Mouse (Mus musculus) layer of hippocampus, postnatal 10 days (tissue): ENCODE measurements at regions not wholly inside any gene's neighbourhood (a gene's known extent, or its start where the extent isn't known, plus 50 kb on each side); places are given as distances from the start of the nearest gene placed in this dataset.

Experiments used
- DNase-seq, 2 experiments: peaks; one replicate each; pipeline ENCODE4 v3.0.0; 2021; ENCODE audit warnings: low spot score in 2 of 2

- no peak for DNase-seq
Observed at GRCm38 (mm10) chr12:46138646-46139045, 680.1 kb downstream of the Nova1 start.

GRCm38 (mm10) chr12:46125867-46126266, 692.9 kb downstream of the Nova1 start:
- DNase-seq: no peak

GRCm38 (mm10) chr12:46111352-46111751, 707.4 kb downstream of the Nova1 start:
- no peak for DNase-seq

GRCm38 (mm10) chr12:46083356-46083755, 735.4 kb downstream of the Nova1 start:
- DNase-seq: no peak

DNA sequence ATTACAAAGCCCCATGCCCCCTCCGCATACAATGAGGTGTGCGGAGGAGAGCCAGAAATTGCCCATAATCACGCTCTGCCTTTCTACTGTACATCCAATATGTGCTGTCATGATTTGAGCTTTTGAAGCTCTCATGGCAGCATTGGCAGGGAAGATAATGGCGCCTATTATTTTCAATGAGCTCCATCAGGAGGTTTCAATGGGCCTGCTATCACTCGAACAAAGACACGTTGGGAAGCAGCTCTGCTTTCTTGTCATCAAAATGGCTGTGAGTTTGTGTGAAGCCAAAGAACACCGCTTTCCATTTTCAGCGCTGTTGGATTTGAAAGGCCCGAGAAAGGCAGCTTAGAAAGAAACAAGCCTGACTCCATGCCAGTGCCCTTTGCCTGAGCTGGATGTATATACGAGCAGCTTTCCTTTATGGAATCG, 742.9 kb downstream of the Nova1 start:
- DNase-seq: peak in 1 of 2 experiments; percentile 18

DNA sequence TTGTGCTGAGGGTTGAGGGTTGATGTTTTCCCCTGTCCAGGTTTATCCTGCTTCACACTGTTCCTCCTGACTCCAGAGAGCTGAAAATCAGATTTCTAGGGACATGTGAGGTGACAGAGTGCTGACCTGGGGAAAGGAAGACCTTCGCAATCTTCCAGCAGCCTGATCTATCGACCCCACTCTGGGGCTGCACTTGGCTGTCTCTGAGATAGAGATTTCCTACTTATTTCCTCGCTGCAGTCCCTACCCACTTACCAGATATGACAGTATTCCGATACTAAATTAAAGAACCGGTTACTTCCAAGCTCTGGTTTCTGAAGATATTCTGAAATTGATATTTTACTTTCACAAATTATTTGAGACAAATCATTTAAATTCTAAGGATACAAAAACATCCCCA, 743.4 kb downstream of the Nova1 start:
- peak in 1 of 2 experiments; percentile 10 for DNase-seq

GRCm38 (mm10) chr12:46066896-46067295, 751.8 kb downstream of the Nova1 start:
- no peak for DNase-seq

DNA sequence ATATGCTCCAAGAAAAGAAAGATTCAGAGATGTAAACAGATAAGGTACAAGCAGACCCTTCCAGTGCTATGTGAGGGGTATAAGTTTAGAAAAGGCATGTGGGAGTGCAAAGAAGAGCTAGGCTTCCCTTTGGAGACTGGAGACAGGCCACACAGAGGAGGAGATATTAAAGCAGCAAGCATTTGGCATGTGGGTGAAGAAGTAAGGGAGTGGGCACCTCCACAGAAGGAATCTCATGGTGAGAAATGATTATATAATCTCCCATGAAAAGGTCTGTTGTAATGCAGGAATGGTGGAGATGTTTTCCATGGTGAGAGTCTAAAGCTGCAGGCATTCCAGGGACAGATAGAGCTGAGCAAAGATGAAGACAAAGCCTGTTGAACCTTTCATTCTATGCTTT, 778.1 kb downstream of the Nova1 start:
- no peak for DNase-seq

DNA sequence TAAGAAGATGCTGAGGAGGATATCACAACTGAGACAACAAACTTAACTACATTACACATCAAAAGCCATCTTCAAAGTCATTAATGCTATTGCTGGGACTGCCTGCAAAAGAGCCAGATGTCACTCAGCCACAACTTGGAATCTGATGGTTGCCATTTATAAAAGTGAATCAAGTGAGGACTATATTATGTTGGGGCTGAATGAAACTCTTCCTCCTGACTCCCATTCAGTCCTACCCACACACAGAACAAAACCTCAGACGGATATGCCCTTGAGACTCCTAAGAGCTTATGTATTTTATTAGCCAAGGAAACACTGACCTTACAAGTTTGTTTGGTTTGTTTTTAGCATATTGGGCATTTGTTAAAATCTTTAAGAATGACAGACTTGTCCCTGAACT, 778.5 kb downstream of the Nova1 start:
- DNase-seq: no peak

- no peak for DNase-seq
Observed at GRCm38 (mm10) chr12:46036540-46037094, 782.1 kb downstream of the Nova1 start.

- DNase-seq: no peak
Observed at GRCm38 (mm10) chr12:46025266-46025665, 793.5 kb downstream of the Nova1 start.

- no peak for DNase-seq
Observed at GRCm38 (mm10) chr12:46021546-46021910, 797.2 kb downstream of the Nova1 start.

GRCm38 (mm10) chr12:46020835-46021545, 797.7 kb downstream of the Nova1 start:
- DNase-seq: no peak

- DNase-seq: no peak
Observed at GRCm38 (mm10) chr12:45977691-45978414, 840.9 kb downstream of the Nova1 start.

DNA sequence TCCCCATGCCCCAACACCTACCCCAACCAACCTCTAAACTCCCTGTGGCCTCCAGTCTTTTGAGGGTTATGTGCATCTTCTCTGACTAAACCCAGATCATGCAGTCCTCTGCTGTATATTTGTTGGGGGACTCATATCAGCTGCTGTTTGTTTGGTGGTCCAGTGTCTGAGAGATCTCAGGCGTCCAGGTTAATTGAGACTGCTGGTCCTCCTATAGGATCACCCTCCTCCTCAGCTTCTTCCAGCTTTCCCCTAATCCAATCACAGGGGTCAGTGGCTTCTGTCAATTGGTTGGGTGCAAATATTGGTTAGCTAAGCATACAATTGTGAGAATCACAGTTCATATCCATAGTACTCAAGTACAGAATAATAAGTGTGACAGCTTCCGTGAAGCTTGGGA, 842.9 kb downstream of the Nova1 start:
- DNase-seq: no peak

DNA sequence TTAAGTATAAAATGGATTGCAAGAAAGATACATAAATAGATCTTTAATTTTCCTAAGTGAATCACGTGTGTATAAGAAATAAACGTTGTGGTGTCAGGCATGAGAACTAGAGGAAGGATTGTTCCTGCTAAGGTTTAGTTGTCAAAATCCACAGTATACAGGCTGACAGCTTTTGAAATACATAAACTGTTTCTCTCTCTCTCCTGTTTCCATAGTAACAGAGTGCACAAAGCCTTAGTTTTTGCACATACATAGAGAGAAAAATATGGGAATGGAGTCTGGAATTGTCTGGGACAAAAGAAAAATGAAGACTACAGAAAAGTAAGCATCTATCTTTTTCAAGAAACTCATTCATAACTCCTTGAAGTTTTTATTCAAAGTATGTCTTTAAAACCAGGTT, 848.3 kb downstream of the Nova1 start:
- DNase-seq: no peak

DNA sequence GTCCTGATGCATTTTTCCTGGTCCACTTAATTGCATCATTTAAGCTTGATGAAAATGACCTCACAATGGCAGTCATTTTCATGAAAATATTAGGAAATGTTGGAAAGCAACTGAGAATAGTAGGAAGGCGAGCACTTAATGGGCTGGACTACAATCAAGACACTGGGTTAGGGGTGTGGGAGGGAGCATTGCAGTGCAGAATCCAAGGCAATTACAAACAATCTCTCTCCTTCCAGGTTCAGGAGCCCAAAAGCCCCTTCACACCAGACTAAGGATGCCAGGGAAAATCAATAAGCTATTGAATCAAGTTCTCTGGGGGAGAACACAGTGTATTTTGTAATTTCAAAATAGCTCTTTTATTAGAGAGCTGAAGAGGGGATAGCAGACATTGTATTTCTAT, 848.8 kb downstream of the Nova1 start:
- DNase-seq: no peak

GRCm38 (mm10) chr12:45946918-45947317, 871.8 kb downstream of the Nova1 start:
- no peak for DNase-seq

GRCm38 (mm10) chr12:45944464-45944863, 870.0 kb upstream of the Stxbp6 start:
- DNase-seq: no peak

- no peak for DNase-seq
Observed at GRCm38 (mm10) chr12:45942402-45942801, 867.9 kb upstream of the Stxbp6 start.

DNA sequence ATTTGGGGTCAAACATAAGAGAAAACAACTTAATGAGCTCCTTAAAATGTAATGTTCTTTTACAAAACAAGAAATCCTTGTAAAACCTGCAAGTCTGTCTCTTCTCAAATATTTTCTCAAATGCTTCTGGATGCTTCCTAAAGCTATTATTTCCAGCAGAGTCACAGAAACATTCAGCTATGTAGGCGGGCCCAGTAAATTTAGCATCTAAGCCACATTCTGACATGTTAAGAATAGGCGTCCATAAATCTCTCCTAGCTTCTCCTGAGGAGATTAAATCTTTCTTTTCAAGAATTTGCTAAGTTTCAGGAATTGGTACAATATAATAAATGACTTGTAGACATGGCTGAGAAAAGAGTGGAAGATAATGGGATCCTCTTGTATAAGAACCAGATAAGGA, 858.9 kb upstream of the Stxbp6 start:
- no peak for DNase-seq

GRCm38 (mm10) chr12:45932251-45932650, 857.7 kb upstream of the Stxbp6 start:
- DNase-seq: no peak

DNA sequence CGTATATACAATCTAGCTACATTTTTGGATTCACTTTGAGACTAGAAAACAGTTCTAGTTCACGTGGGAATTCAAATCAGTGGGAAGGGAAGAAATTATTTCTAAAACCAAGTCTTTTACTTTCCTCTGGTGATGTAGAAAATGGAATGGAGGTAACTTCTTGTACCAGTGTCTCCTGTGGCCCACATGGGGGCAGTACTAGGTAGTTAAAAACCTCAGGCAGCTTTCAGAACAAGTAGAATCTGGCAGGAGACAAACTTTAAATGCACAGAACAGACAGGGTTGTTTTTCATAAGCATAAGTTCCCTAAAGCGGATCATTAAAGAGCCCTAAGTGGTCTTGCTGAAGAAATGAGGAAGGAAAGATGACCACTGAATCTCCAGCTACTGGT, 855.2 kb upstream of the Stxbp6 start:
- peak; percentile 14 to 58 for DNase-seq
